Mouse (Mus musculus) erythroblast, adult 5-6 weeks (primary cell): Measurements from ENCODE around the gene Zfp626. TPM values are rescaled to one million over a fixed set of nuclear protein-coding genes. Genes with fewer than 3 reads are reported as not detected.
"Not testable (repeated sequence)": the region's sequence is repeated elsewhere in the genome, so short reads cannot be mapped to it uniquely, and the experiment has no call there.

Source experiments
- ATAC-seq: replicated peaks from 2 replicates; pipeline ENCODE4 v1.8.0; 2016; ENCODE audit warnings: moderate number of reproducible peaks, mild to moderate bottlenecking, moderate TSS enrichment, inconsistent platforms; ENCODE audit not compliant: poor library complexity, low FRiP score, severe bottlenecking
- total RNA-seq, 2 experiments: library from RNA; stranded (forward) in 1 of 2; stranded (reverse) in 1 of 2; fragments of 150-400 nt in 1 of 2; fragments of 200-764, 138-1000 nt in 1 of 2; gene quantifications; 2 replicates each; pipeline versions ENCODE4 v1.2.3 to v1.2.4; 2015 to 2017; ENCODE audit warnings: low replicate concordance in 2 of 2

Gene Zfp626
- total RNA-seq, 2 experiments from 2014 or later, result 0.68 to 1.5 TPM

DNA sequence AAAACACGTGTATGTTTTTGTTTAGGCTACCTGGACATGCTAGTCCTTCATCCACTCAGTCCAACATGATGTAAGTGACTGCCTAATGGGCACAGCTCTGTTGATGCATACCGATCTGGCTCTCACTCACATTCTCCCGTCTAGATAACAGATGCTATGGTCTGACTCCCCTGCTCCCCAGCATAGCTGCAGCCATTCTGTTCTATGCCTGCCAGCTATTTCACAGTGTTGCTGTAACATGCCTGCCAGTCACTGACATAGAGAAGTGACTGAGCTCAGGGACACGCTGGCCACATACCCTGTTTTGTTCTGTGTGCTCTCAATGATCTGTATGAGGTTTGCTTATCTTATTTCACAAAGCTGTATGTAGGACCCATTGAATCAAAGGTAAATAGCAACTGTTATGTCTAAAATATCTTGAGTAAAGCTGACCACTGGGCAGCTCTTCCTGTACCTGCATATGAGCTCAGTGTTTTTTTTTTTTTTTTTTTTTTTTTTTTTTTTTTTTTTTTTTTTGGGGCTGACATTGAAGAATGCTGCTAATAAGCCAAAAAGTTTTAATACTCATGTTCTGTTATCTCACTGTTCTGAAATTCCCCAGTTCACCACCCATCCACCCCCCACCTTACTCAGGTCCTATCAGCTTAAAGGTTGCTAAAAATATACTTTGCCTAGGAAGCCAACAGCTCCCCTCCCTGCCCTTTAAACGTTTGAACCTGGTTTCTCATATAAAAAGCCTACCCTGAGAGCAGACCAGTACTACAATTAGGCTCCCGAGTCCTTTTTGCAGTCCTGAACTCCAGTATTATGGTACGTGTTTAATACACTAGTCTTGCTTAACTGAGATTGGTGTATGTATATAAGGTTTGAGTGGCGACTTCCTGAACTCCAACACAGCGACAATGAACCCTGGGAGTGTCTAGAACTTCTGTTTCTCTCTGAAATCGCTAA lies 52.6 kb downstream of the Zfp626 start:
- ATAC-seq, result no peak

DNA sequence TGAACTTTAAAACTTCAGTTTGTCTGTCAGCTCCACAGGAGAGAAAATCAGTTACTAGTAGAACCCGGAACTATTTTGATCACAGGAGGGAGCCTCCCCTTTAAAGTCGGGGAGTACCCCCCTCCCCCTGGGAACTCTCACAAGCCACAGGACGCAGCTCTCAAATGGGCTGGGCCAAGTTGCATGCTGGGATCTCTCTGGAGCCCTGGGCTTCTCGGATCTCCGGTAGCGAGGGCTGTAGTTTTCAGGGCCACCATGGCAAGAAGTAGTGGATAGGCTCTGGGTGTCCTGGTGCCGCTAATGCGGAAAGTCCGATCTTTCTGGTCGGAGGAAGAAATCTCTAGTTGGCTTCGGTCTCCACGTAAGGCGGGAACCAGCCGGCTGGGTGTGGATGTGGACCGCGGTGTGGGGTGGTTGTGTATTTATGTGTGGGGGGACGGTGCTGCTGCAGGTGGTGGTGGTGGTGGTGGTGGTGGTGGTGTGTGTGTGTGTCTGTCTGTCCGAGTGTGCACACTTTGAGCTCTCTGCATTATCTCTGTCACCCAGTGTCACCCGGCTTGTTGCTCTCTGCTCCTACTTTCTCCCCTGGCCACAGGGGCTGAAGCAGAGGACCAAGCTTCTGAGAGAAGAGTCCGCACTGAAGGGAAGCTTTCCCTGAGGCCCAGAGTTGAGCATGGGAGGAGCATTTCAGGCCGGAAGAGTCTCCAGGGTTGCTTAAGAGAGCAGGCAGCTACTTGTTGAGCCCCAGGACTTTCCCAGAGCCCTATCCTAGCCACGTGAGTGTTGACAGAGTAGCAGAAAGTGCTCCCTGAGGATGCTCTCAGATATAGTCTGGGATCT lies 53.6 kb downstream of the Zfp626 start:
- peak; percentile 82 for ATAC-seq

DNA sequence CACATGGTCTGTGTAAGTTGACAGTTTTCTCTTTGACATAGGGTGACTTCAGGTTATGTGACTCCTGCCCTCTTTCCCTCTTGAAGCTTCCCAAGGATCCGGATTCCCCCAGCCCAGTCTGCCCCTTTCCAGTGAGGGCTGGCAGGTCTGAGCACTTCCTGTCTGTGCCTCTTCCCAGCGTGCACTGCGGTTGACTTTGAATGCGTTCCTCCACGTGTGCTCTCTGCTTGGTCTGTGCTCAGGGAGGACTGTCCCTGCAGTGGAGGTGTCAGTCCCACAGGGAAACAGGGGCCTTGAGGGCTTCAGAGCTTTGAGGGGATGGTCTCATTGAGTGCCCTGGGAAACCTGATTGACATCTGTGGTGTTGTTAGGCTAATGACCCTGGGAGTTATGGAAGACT lies 55.6 kb downstream of the Zfp626 start:
- not testable (repeated sequence) for ATAC-seq

Other genes with a start within 250 kb of the Zfp626 start
- 22.7 and 25.1 TPM in 2 replicates for gene Akt2, start 215.6 kb upstream of the Zfp626 start, total RNA-seq (2015; ENCODE audit: low replicate concordance)
- 51.2 and 57.6 TPM in 2 replicates for gene Akt2, start 215.6 kb upstream of the Zfp626 start, total RNA-seq (2017; ENCODE audit: low replicate concordance)
- gene Ttc9b, start 153.3 kb upstream of the Zfp626 start, total RNA-seq (2015; ENCODE audit: low replicate concordance), result not detected in 2 replicates
- gene Ttc9b, start 153.3 kb upstream of the Zfp626 start, total RNA-seq (2017; ENCODE audit: low replicate concordance), result not detected in 2 replicates
- 1.0 TPM in 1 of 2 replicates, not detected in the other for gene Map3k10, start 132.6 kb upstream of the Zfp626 start, total RNA-seq (2015; ENCODE audit: low replicate concordance)
- 0.77 and 0.98 TPM in 2 replicates for gene Map3k10, start 132.6 kb upstream of the Zfp626 start, total RNA-seq (2017; ENCODE audit: low replicate concordance)
- not detected in 2 replicates for gene Zfp607b, start 117.9 kb upstream of the Zfp626 start, total RNA-seq (2015; ENCODE audit: low replicate concordance)
- 0.28 TPM in 1 of 2 replicates, not detected in the other for gene Zfp607b, start 117.9 kb upstream of the Zfp626 start, total RNA-seq (2017; ENCODE audit: low replicate concordance)
- gene Zfp60, start 75.8 kb upstream of the Zfp626 start, total RNA-seq (2015; ENCODE audit: low replicate concordance), result 0.42 and 4.0 TPM in 2 replicates
- gene Zfp60, start 75.8 kb upstream of the Zfp626 start, total RNA-seq (2017; ENCODE audit: low replicate concordance), result 1.8 and 4.5 TPM in 2 replicates
- 0.63 and 1.9 TPM in 2 replicates for gene Zfp59, start 31.4 kb downstream of the Zfp626 start, total RNA-seq (2015; ENCODE audit: low replicate concordance)
- gene Zfp59, start 31.4 kb downstream of the Zfp626 start, total RNA-seq (2017; ENCODE audit: low replicate concordance), result 2.0 and 2.4 TPM in 2 replicates
- gene Zfp607a, start 50.3 kb downstream of the Zfp626 start, total RNA-seq (2015; ENCODE audit: low replicate concordance), result 0.58 and 1.0 TPM in 2 replicates
- 1.1 and 2.6 TPM in 2 replicates for gene Zfp607a, start 50.3 kb downstream of the Zfp626 start, total RNA-seq (2017; ENCODE audit: low replicate concordance)
- gene Zfp974, start 122.3 kb downstream of the Zfp626 start, total RNA-seq (2015; ENCODE audit: low replicate concordance), result 3.3 TPM in 1 of 2 replicates, not detected in the other
- 0.14 TPM in 1 of 2 replicates, not detected in the other for gene Zfp974, start 122.3 kb downstream of the Zfp626 start, total RNA-seq (2017; ENCODE audit: low replicate concordance)
- 3.1 and 3.8 TPM in 2 replicates for gene Zfp780b, start 172.0 kb downstream of the Zfp626 start, total RNA-seq (2015; ENCODE audit: low replicate concordance)
- 3.2 and 3.6 TPM in 2 replicates for gene Zfp780b, start 172.0 kb downstream of the Zfp626 start, total RNA-seq (2017; ENCODE audit: low replicate concordance)
- gene Zfp850, start 206.9 kb downstream of the Zfp626 start, total RNA-seq (2015; ENCODE audit: low replicate concordance), result 0.38 and 2.3 TPM in 2 replicates
- 0.43 and 0.84 TPM in 2 replicates for gene Zfp850, start 206.9 kb downstream of the Zfp626 start, total RNA-seq (2017; ENCODE audit: low replicate concordance)
- gene Psmc4, start 242.9 kb downstream of the Zfp626 start, total RNA-seq (2015; ENCODE audit: low replicate concordance), result 42.7 and 43.7 TPM in 2 replicates
- gene Psmc4, start 242.9 kb downstream of the Zfp626 start, total RNA-seq (2017; ENCODE audit: low replicate concordance), result 36.5 and 39.1 TPM in 2 replicates